Mouse (Mus musculus): ENCODE results near the gene Bik.

The Bik gene

DNA sequence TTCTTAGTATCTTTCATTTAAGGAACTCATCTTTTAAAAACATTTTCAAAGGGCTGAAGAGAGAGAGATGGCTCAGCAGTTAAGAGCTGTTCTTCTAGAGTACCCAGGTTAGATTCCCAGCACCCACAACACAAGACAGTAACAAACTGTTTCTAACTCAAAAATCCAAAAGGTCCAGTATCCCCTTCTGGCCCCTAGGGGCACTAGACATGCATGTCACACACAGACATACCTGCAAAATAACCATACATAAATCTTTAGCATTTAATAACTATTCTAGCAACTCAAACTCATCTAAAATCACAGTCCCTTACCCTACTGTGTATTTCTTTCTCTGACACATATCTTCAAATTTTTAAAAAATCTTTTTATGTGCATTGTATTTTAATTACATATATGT is 27.2 kb downstream of the Bik start:
- DNase-seq, result no peak

DNA sequence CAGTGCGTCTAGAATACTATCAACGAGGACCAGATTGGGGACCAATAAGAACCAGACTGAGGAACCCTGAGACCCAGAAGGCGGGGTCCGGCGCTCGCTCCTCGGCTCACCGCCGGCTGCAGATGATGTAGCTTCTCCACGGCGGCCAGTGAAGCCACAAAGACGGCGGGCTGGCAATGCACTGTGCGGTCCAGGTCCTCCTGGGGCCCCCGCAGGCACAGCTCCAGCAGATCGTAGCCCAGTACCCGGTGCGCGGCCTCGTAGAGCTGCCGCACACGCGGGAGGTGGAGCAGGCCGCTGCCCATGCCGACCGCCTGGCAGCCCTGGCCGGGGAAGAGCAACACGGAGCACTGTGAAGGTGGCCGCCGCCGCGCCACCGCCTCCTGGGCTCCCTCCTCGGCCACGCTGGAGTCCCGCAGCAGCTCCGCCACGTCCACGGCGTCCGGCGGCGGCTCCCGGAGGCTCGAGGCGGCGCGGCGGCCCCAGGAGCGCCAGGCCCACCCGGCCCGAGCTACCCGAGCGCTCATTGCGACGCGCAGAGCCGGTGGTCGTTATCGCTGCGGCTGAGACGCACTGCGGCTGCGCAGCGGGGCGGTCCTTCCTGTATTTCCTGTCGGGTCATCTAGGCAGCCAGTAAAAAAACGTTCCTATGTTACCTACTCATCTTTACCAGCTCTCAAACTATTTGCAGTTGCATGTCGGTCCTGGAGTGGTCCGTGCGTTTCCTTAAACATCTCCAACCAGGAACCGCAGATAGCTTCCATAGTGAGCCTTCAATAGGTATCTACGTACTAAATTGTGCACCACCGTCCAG is 28.7 kb downstream of the Bik start:
- DNase-seq, result peak; percentile 90 to 94

DNA sequence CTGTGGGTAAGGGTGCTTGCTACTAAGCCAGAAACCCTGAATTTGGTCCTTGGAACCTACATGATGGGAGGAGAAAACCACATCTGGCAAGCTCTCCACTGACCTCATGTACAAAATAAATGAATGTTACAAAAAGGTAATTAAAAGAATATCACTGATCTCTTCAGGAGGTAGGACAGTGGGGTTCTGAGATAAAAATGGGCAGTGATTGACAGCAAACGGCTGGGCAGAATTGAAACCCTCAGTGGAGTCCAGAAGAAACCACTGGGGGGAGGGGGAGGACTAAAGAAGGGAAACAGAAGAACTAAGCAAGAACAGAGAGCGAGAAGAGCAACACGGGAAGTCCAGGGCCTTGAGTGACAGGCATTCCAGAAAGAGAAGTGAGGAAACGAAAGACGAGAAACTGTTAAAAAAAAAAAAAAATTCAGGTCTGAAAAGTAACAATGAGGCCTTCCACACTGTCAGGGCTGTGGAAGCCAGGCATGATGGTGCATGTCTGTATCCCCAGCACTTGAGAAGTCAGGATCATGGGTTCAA is 34.3 kb downstream of the Bik start:
- DNase-seq, result no peak

DNA sequence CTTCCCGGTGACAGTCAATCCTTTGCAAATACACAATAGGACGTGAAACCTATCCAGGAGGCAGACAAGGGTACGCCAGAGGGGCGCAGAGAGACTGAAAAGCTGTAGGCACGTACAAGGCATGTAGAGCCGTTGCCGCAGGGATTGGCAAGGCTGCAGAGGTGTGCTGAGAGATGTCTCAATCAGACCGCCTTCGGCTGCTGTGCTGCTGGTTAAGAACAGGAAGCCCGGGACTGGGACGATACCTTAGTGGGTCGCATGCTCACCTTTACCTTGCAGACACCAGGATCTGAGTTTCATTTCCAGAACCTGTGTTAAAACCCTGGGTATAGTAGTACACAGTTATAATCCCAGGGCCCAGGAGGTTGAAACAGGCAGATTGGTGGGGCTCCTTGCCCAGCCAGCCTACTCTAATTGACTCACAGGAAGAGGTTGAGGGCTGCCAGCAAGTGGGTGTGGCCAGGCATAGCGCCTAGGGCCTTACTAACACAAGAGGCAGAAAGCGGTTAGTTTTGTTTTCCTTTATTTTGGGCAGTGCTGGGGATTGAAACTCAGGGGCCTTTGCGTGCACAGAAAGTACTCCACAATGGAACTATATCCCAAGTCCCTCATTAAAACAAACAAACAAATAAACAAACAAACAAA is 36.1 kb downstream of the Bik start:
- peak; percentile 85 to 90 for DNase-seq

DNA sequence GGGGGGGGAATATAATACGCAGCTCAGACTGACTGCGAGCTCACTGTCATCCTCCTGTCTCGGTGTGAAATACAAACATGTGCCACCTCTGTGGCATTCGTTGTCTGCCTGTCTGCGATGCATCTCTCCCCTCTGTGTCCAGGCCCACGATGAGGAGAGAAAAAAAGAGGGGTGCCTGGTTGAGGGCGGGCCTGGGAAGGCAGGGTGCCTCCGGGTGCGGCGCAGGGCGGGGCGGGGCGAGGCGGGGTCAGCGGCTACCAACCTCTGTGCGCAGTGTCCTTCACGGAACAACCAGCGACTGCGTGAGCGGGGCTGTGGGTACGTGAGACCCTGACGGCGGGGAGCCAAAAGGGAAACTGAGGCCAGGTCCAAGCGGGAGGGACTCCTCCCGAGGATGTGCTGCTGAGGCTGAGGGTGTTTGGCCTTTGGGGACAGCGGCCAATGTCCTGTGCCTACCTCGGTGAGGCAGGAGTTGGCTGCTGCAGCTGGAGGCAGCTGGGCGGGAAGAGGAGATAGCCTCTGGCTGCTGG is 36.7 kb downstream of the Bik start, which contains the start of the genes Tspo and Mcat:
Tspo (plus strand) TSS at position 266 of the 530 bp plus-strand sequence.
Mcat (minus strand) TSS at position 461 of the 530 bp plus-strand sequence.
- peak; percentile 29 to 39 for DNase-seq

- peak; percentile 18 to 25 for DNase-seq
Observed at GRCm38 (mm10) chr15:83563857-83564651, 37.4 kb downstream of the Bik start.

- DNase-seq, result no peak
Observed at GRCm38 (mm10) chr15:83565434-83565833, 38.8 kb downstream of the Bik start.

- no peak for DNase-seq
Observed at GRCm38 (mm10) chr15:83566006-83566405, 39.3 kb downstream of the Bik start.

DNA sequence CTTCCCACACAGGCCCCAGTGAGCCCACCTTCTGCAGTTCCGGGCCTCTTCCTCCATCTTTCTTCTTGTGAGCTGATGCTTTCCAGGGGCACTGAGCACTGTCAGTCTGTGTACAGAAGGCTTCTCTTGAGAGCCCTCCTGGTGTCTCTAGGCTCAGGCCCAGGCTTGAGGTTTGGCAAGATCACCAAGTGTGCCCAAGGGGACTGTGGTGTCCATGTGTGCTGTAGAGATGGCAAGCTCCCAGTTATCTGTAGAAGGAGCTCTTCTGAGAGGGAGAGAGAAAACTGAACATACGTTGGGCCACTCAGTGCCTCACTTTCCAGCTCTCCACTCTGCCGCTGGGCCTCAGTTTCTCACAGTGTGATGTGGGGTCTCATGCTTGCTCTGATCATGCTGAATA is 41.1 kb downstream of the Bik start:
- DNase-seq, result no peak

- no peak for DNase-seq
Observed at GRCm38 (mm10) chr15:83568544-83568943, 41.9 kb downstream of the Bik start.

DNA sequence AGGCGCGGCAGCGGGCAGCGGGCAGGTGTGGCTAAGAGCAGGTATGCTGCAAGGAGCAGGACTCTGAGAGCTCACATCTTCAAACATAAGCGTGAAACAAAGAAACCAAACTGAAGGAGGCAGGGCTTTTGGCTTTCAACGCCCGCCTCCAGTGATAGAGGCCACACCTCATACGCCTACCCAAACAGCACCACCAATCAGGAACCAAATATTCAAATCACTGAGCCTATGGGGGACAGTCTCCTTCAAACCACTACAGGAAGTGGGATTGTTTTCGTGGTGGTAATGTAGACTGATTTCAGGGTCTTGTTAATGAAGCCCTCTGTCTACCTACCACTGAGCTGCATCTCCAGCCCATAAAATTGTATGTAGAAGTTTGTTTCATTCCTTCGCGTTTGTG is 43.0 kb downstream of the Bik start:
- DNase-seq, result no peak

GRCm38 (mm10) chr15:83570641-83571040 is 44.0 kb downstream of the Bik start:
- no peak for DNase-seq

DNA sequence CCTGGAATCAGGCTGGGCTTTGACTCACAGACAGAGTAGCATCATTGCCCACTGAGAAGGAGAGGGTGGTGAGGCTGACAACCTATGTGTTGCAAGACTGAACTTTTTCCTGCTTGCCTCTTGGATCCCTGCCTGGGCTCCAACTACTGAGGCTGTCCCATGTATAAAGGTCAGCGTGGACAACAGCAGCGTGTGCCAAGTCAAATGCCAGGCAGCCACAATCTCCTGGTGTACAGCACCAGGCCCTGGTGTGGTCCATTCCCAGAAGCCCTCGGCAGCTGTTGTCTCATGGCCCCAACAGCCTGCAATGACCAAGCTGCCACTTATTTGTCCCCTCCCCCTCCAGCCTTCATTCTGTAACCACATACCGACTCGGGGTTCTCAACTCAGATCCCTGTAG is 45.0 kb downstream of the Bik start:
- DNase-seq, result no peak

DNA sequence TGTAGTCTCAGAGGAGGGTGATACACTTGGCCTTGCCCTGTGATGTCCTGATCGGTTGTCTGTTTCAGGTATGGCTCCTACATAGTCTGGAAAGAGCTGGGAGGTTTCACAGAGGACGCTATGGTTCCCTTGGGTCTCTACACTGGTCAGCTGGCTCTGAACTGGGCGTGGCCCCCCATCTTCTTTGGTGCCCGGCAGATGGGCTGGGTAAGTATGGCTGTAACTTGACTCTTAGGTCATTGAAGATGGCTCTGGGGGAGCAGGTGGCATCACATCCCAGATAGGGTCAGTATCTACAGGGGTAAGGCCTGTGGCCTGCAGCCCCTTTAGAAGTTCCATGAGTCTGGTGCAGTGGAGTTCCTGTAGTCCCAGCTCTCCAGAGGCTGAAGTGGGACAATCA is 45.5 kb downstream of the Bik start:
- DNase-seq, result no peak

GRCm38 (mm10) chr15:83573606-83574005 is 46.9 kb downstream of the Bik start:
- peak; percentile 48 to 72 for DNase-seq

GRCm38 (mm10) chr15:83574731-83575351 is 48.2 kb downstream of the Bik start:
- peak in 1 of 2 experiments; percentile 25 for DNase-seq

GRCm38 (mm10) chr15:83575543-83575942 is 48.9 kb downstream of the Bik start:
- DNase-seq, result no peak

DNA sequence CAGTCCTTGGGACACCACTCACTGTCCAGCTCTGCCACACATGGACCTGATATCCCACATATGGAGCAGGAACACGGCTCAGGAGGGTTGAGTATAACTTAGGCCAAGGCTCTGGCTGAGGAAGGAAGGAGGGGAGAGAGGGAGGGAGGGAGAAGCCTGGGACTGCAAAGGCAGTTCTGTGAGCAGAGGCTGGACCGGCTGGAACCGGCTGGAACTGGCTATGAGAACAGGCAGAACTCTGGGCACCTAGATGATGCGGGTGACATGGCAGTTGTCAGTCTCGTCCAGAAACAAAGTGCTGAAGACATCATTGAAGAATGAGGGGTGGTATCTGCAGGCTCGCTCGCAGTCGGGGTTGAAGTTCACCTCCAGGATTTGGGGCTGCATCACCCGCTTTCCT is 50.0 kb downstream of the Bik start:
- no peak for DNase-seq

DNA sequence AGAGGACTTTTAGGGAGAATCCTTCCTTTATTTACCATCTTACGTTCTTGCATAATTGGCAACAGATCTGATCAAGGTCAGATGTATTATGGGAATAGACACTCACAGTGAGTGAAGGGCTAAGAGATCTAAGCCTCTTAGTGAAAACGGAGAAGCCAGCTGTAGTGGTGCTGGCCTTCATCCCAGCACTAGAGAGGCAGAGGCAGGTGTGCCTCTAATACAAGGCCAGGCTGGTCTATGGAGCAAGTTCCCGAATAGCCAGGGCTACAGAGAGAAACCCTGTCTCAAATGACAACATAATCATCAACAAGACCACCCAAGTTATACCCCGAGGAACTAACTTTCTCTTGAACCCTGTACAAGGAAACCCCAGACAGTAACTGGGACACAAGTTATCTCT is 56.3 kb downstream of the Bik start:
- no peak for DNase-seq

DNA sequence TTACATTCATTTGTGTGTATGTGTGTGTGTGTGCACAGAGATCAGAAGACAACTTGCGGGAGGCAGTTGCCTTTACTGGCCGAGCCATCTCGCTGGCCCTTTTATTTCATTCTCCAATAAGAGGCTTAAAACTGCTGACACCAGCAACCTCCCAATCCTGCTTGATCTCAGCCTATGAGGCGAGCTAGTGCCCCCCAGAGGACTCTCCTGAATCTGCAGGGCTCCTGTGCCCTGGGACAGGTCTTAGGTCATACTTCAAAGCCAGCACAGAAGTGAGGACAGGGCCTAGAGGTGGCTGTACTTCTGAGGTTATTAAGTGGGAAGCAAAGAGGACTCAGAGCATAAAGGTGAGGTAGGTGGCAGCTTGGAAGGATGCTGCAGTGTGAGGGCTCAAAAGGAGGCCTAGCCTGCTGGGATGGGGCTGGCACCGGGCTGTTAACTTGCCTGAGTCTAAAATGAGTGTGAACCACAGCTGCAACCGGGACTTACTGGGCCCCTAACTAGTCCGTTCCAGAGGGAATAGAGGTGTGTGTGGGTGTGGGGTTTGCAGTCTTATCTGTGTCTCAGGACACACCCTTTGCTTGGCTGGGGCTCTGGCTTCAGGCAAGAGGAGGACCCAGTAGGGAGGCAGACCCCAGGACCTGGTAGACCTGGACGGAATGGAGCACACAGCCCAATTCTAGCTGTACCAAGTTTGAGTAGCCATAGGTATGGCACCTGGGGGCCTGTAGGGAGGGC is 56.9 kb downstream of the Bik start:
- DNase-seq, result peak; percentile 48 to 49

DNA sequence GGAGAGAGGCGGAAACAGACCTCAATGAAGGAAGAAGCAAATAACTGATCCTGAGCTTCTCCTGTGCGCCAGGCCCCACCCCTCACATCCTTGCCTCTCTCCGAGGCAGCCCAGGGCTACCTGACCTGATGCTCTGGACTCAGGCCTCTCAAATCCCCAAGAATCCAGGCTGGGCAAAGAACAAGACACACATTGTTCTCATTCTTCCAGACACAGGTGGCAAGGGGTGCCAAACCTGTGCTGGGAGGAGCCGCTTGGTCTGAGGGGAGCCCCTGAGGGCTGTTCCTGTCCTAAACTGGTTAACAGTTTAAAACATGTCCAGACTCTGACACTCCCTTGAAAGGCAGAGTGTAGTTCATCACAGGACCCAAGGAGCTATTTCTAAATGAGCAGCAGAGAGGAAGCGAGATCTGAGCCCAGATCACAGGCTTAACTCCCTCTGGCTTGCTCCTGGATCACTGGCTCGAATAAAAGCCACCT is 58.1 kb downstream of the Bik start:
- DNase-seq, result no peak
